Mouse (Mus musculus): ENCODE data around the gene Tbc1d9.

Gene Tbc1d9

DNA sequence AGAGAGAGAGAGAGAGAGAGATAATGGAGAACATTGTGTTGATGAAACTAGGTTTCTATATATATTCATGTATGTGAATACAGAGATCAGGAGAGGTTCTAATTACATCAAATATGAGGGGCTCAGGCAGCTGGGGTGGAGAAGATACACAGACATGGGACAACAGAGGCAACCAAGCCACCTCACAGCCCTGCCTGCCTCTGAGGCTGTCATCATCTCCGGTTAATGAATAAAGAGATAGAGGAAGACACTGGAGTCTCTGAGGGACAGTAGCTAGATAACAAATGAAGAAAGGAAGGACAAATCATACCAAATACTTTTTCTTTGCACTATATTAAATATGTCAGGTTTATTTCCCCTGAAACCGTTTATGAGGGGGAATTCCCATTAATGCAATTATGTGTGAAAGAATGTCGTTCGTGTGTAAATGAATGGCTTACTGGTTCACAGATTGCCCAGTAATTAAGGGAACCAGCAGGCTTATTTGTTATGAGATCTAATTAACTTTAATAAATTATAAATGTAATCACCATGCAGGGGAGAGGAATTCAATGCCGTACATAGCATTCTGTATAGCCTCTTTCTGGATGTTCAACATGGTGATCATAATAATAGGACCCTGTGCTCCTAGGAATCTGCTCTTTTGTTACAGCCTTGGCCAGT lies 59.7 kb downstream of the Tbc1d9 start:
- no peak for DNase-seq (ENCODE audit: extremely low read depth, insufficient read length, low spot score)

GRCm38 (mm10) chr8:83225598-83225997 lies 60.4 kb downstream of the Tbc1d9 start:
- DNase-seq (ENCODE audit: extremely low read depth, insufficient read length, low spot score), result no peak

GRCm38 (mm10) chr8:83227336-83227735 lies 62.2 kb downstream of the Tbc1d9 start:
- DNase-seq (ENCODE audit: extremely low read depth, insufficient read length, low spot score), result no peak

DNA sequence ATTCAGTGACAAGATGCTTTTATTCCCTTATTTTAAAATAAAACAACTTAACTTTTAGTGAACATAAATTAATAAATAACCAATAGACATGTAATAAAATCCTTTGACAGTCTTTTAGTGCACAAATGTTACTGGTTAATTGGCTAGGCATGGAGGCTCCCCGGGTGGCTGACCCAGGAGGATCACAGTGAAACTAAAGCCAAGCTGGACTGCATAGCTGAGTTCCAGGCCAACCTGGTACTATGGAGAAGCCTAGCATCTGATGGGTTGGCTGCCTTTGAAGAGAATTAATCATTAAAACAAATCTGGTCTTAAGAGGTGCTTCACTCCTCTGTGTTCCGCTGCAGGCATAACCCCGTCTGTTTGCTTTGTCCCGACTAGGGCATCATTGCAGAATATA lies 67.9 kb downstream of the Tbc1d9 start:
- DNase-seq (ENCODE audit: extremely low read depth, insufficient read length, low spot score), result no peak

- DNase-seq (ENCODE audit: extremely low read depth, insufficient read length, low spot score), result no peak
Observed at GRCm38 (mm10) chr8:83239341-83239740, 74.2 kb downstream of the Tbc1d9 start.

DNA sequence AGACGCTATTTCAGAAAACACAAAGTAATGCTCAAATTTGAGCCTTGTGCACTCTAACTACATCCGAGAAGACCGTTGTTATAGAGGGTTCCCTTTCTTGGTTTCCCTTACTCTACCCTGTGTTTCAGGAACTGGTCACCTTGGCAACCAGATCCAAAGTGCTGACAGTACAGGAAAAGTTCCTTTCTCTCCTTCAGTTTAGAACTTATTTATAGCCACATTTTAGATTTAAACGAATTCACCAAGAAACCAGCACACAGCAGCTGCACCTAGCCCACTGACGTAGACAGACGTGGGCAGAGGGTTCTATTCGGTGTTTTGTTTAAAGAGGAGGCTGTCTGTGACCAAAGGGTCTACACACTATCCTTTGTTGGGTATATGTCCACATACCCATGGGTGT lies 79.0 kb downstream of the Tbc1d9 start:
- no peak for DNase-seq (ENCODE audit: extremely low read depth, insufficient read length, low spot score)

GRCm38 (mm10) chr8:83250858-83251257 lies 85.7 kb downstream of the Tbc1d9 start:
- DNase-seq (ENCODE audit: extremely low read depth, insufficient read length, low spot score), result no peak

- DNase-seq (ENCODE audit: extremely low read depth, insufficient read length, low spot score), result no peak
Observed at GRCm38 (mm10) chr8:83251362-83252246, 86.5 kb downstream of the Tbc1d9 start.

- no peak for DNase-seq (ENCODE audit: extremely low read depth, insufficient read length, low spot score)
Observed at GRCm38 (mm10) chr8:83252791-83253190, 87.6 kb downstream of the Tbc1d9 start.

DNA sequence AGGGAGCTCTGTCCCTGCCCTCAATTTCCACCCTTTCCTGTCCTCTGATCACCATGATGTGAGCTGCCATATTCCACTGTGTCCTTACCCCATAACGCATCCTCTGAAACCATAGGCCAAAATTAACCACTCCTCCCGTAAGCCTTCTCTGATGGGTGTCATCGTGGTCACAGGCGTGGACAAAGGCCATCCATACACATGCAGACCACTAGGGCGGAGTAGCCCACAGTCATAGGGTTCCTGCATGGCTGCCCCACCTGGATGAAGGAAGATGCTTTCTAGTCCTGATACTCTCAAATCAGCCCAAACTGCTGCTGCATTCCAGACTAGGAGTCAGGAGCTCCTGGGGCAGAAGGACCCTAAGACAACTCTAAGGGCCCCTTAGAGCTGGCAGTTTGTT lies 92.5 kb downstream of the Tbc1d9 start:
- DNase-seq (ENCODE audit: extremely low read depth, insufficient read length, low spot score), result no peak

DNA sequence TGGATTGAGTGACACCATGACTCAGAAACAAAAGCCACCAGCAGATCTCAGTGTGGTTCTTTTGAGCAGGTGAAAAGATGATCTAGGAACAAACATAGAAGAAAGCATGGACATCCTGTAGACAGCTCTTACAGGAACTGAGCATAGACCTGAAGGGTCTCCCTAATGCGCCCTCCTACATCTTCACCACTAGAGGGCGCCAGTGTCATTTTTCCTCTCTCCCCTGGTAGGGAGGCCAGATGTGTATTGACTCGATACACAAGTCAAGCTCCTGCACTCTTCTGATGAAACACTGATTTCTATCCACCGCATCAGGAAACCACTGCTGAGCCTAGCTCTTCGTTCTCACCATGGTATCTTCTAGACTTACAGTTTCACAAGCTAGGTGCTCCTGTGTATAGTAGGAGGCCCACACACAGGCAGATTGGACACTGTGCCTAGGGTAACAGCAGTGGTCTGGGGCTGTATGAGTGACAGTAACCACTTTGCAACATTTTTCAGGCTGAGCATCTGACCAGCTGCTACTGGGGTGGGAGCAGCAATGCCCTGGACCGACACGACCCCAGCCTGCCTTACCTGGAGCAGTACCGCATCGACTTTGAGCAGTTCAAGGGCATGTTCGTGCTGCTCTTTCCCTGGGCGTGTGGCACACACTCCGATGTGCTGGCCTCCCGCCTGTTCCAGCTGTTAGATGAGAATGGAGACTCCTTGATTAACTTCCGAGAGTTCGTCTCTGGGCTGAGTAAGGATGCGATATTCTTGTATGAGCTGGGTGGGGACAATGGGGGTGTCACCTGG lies 95.5 kb downstream of the Tbc1d9 start:
- DNase-seq (ENCODE audit: extremely low read depth, insufficient read length, low spot score), result peak; percentile 18

- no peak for DNase-seq (ENCODE audit: extremely low read depth, insufficient read length, low spot score)
Observed at GRCm38 (mm10) chr8:83271172-83271571, 106.0 kb downstream of the Tbc1d9 start.

GRCm38 (mm10) chr8:83272464-83272863 lies 107.3 kb downstream of the Tbc1d9 start:
- no peak for DNase-seq (ENCODE audit: extremely low read depth, insufficient read length, low spot score)

DNA sequence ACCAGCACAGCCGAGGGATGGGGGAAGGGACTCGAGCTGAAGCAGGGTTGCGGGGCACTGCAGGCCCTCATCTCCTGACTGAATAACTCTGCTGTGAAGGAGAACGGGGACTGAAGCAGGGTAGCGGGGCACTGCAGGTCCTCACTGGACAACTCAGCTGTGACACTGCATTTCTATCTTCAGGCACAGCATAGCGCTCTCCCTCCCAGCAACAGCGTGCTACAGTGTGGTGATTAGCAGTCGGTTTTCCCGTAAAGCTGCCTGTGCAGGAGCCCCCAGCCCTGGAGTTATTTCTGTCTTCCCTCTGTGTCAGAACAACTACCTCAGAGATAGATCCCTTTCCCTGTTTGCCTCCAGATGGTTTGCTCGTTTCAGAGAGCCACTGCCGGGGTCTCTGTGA lies 109.3 kb downstream of the Tbc1d9 start:
- no peak for DNase-seq (ENCODE audit: extremely low read depth, insufficient read length, low spot score)

- peak; percentile 87 for DNase-seq (ENCODE audit: extremely low read depth, insufficient read length, low spot score)
Observed at GRCm38 (mm10) chr8:83278431-83278830, 113.3 kb downstream of the Tbc1d9 start.

DNA sequence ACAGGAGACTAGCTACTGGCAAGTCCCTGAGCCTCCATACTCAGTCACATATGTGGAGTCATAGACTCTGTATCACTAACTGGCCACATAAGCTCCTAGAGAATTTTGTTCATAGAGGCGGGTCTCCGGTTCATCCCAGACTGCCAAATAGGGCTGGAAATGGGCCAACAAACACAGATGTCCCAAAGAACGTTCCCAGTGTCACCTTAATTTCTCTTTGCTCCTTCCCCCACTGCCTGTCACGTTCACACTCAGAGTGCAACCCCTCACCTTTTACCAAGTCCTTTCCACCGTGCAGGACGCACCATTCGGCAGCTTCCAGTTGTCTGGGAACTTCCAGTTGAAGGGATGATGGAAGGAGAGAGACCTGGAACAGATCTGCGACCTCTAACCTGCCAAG lies 120.2 kb downstream of the Tbc1d9 start:
- no peak for DNase-seq (ENCODE audit: extremely low read depth, insufficient read length, low spot score)

GRCm38 (mm10) chr8:83290176-83290575 lies 125.0 kb downstream of the Tbc1d9 start, which contains the start of gene Ucp1:
Gene Ucp1, plus strand, starts transcription at chr8:83290352.
- DNase-seq (ENCODE audit: extremely low read depth, insufficient read length, low spot score), result no peak

DNA sequence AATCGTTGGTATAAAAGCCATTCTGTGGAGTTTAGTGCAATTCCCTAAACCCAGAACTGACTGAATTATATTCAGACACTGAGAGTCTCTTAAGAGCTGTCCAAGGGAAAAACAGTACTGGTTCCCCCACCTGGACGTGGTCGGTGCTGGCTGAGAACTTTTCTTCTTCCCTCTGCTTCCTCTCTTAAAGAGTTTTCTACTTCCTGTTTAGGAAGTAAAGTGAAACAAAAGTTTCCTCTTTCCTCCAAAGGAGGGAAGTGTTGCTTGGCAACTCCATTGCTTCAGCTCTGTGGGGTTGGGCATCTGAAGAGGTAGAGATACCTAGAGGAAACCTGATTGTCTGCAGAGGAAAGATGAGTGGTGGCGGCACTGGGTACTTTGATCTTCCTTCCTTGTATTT lies 132.2 kb downstream of the Tbc1d9 start:
- DNase-seq (ENCODE audit: extremely low read depth, insufficient read length, low spot score), result no peak

- DNase-seq (ENCODE audit: extremely low read depth, insufficient read length, low spot score), result no peak
Observed at GRCm38 (mm10) chr8:83300135-83300534, 135.0 kb downstream of the Tbc1d9 start.

- no peak for DNase-seq (ENCODE audit: extremely low read depth, insufficient read length, low spot score)
Observed at GRCm38 (mm10) chr8:83304946-83305345, 139.8 kb downstream of the Tbc1d9 start.

DNA sequence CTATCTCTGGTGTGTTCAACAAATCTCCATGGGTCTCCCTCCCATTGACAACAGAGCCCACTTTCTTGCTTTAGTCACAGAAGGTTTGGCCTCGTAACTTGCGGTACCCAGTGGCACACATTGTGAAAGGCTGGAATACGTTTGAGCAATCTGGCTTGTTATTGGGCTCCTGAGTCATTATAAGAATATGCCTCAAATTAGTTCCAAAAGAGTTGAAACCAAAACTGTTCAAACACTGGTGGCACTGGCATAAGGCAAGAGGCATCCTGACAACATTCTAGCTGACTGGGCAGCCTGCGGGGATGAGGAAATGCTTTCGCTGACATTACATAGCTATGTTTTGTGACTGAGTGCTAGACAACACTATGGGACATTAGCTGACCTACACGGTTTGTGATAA lies 144.7 kb downstream of the Tbc1d9 start:
- DNase-seq (ENCODE audit: extremely low read depth, insufficient read length, low spot score), result peak; percentile 62

All from 3134 (cell line).